Mouse (Mus musculus) C2C12 (cell line): ENCODE results near the gene Csad. TPM values are rescaled to one million over a fixed set of nuclear protein-coding genes. Genes with fewer than 3 reads are reported as not detected.
A peak's percentile ranks its signal among the peaks of the same experiment; 100 is the strongest.

Source experiments
- H3K27me3 ChIP-seq: one replicate; pipeline ENCODE4 v1.6.1; 2011; ENCODE audit not compliant: control insufficient read depth, insufficient read depth, insufficient read length
- H3K36me3 ChIP-seq: one replicate; pipeline ENCODE4 v1.6.1; 2011; ENCODE audit not compliant: control insufficient read depth, insufficient read depth
- H3K4me3 ChIP-seq: one replicate; pipeline ENCODE4 v1.5.1; 2011; ENCODE audit warnings: mild to moderate bottlenecking, control low read depth; ENCODE audit not compliant: poor library complexity, insufficient read depth, severe bottlenecking
- H3K79me2 ChIP-seq: one replicate; pipeline ENCODE4 v1.6.1; 2011; ENCODE audit not compliant: control insufficient read depth, insufficient read depth
- H3K79me3 ChIP-seq: one replicate; pipeline ENCODE4 v1.6.1; 2011; ENCODE audit warnings: low read depth, control low read depth
- H3ac ChIP-seq: one replicate; pipeline ENCODE3; 2011; ENCODE audit warnings: low read depth; ENCODE audit not compliant: control insufficient read depth, insufficient read length
- CEBPB ChIP-seq: IDR thresholded peaks from one replicate; pipeline ENCODE4 v1.6.1; 2011; ENCODE audit warnings: low read depth, mild to moderate bottlenecking, control low read depth, moderate library complexity
- CTCF ChIP-seq: IDR thresholded peaks from one replicate; pipeline ENCODE4 v1.5.1; 2011; ENCODE audit not compliant: control insufficient read depth, insufficient read depth, insufficient read length
- FOSL1 ChIP-seq: IDR thresholded peaks from one replicate; pipeline ENCODE4 v1.8.0; 2011; ENCODE audit warnings: mild to moderate bottlenecking, low read length; ENCODE audit not compliant: poor library complexity, insufficient read depth, severe bottlenecking
- MAX ChIP-seq: IDR thresholded peaks from one replicate; pipeline ENCODE4 v1.6.1; 2011; ENCODE audit warnings: mild to moderate bottlenecking, control low read depth
- MYOD1 ChIP-seq: IDR thresholded peaks from one replicate; pipeline ENCODE4 v1.6.1; 2011; ENCODE audit warnings: low read depth; ENCODE audit not compliant: control insufficient read depth, insufficient read length
- MYOG ChIP-seq: IDR thresholded peaks from one replicate; pipeline ENCODE4 v1.6.1; 2011; ENCODE audit not compliant: control insufficient read depth, insufficient read length; ENCODE audit errors: extremely low read depth
- USF1 ChIP-seq: IDR thresholded peaks from one replicate; pipeline ENCODE4 v1.6.1; 2011; ENCODE audit warnings: low read depth, mild to moderate bottlenecking, control low read depth, moderate library complexity
- polyA plus RNA-seq: library from polyadenylated mRNA; unstranded; fragments of >200 nt; fragmentation: generic; extraction: Trizol; gene quantifications from one replicate; pipeline ENCODE4 v1.2.1, GENCODE M21; 2012; ENCODE audit warnings: missing spikeins

The Csad gene
- polyA plus RNA-seq, 1 experiment: 26.4 TPM

DNA sequence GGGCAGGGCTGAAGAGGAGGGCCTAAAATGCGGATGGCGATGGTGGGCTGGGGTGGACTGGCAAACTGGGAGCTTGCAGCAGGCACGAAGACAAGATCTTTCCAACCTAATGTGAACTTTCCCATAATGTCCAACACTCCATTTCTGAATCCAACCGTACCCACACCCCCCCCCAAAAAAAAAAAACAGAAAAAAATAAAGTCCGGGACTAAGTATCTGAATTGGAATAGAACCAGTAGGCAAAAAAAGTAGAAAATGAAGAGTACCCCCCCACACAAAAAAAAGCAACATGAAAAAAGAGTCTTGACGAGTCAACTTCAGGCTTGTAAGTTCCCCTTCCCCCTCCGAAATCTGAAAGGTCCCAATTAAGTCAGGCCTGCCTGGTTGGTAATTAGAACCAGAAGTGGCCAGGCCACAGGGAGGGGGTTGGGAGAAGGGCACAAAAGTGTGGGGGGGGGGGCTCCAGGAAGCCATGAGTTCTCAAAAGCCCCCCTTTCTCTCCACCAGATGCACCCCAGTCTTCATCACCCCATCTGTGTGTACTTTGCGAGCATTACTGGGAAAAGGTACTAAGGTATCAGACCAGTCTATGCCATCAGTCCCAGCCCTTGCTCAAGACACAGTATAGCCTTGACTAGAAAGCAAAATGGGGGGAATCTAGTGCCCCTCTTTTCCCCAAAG, 43.7 kb upstream of the Csad start:
- no peak for TF ChIP-seq CEBPB
- TF ChIP-seq FOSL1: no peak
- TF ChIP-seq CTCF: no peak
- TF ChIP-seq MAX: no peak
- TF ChIP-seq USF1: no peak
- no peak for TF ChIP-seq MYOD1
- TF ChIP-seq MYOG: no peak

DNA sequence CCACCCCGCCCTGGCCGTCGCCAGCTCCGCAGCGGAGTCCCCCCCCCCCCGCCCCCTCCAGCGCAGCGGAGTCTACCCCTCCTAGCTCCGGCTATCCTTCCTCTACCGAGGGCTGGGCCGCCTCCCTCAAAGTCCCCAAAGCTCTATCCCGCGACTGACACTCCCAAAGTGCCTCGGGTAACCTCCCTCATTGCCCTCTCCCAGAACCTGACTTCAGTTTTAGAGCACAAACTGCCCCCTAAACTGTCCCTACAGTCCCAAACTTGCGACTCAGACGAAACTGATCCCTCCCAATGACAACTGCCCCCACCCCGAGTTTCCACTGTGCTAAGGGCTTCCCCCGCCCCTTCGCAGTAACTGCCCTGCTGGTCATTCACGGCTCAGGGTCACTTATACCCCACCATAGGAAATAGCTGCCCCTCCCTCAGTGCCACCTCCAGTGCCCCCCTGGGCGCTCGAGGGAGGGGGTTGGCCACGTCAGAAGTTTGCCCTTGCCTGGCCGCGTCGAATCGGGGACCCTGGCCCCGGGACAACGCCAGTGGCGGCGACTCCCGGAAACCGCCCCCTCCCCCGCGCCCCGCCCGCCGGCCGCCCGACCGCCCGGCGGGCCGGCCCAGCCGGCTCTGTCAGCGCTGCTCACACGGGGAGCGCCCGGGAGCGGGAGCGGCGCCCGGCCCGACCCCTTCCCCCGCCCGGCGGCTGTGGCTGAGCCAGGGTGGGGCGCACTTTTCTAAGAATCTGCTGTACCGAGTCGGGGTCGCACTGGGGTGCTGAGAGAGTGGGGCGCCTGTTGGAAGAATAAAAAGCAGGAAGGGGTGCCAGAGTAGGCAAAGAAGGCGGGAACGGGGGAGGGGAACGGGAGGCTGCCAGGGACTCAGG, 43.0 kb upstream of the Csad start:
- Histone ChIP-seq H3ac (peak overlapping the region; percentile 75), H3K36me3 (peaks cover 33% of the 10 kb centered on the region)
- TF ChIP-seq MAX (no peak), USF1 (no peak), CTCF (no peak), CEBPB (no peak), MYOD1 (no peak), MYOG (no peak), FOSL1 (no peak)

More for the DNA sequence above, 43.7 kb upstream of the Csad start:
- H3K36me3 ChIP-seq: peaks cover 37% of the 10 kb centered on the region
- peak overlapping the region; percentile 52 for H3K4me3 ChIP-seq
- H3ac ChIP-seq: peak overlapping the region; percentile 75
- H3K27me3 ChIP-seq: no peaks in the 10 kb centered on the region
- peaks cover 15% of the 10 kb centered on the region for H3K79me3 ChIP-seq
- H3K79me2 ChIP-seq: peaks cover 53% of the 10 kb centered on the region

DNA sequence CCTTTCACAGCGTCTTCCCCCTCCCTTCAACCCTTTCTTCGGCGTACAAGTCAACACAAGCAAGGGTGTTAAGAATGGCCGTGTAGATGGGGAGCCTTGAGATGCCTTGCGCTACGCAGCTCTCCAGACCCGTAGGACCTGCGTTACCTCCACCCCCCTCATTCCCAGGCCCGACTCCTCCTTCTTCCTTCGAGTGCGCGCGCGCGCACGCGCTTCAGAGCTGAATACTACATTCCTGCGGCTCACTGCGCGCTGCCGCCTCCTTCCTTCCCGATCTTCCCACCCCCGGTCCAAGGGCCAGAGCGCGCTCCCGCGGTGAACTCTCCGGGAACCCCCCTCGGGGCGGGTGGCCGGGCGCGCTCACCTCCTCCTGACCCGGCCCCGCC, 42.3 kb upstream of the Csad start:
- Histone ChIP-seq H3ac (peak overlapping the region; percentile 79), H3K27me3 (no peaks in the 10 kb centered on the region), H3K79me2 (peaks cover 54% of the 10 kb centered on the region), H3K4me3 (peak overlapping the region; percentile 52), H3K79me3 (peaks cover 28% of the 10 kb centered on the region), H3K36me3 (peaks cover 33% of the 10 kb centered on the region)
- peak; percentile 85 for TF ChIP-seq MAX
- no peak for TF ChIP-seq MYOD1

More for the DNA sequence above, 43.0 kb upstream of the Csad start:
- Histone ChIP-seq H3K4me3 (peak overlapping the region; percentile 52), H3K79me2 (peaks cover 54% of the 10 kb centered on the region), H3K27me3 (no peaks in the 10 kb centered on the region), H3K79me3 (peaks cover 22% of the 10 kb centered on the region)

DNA sequence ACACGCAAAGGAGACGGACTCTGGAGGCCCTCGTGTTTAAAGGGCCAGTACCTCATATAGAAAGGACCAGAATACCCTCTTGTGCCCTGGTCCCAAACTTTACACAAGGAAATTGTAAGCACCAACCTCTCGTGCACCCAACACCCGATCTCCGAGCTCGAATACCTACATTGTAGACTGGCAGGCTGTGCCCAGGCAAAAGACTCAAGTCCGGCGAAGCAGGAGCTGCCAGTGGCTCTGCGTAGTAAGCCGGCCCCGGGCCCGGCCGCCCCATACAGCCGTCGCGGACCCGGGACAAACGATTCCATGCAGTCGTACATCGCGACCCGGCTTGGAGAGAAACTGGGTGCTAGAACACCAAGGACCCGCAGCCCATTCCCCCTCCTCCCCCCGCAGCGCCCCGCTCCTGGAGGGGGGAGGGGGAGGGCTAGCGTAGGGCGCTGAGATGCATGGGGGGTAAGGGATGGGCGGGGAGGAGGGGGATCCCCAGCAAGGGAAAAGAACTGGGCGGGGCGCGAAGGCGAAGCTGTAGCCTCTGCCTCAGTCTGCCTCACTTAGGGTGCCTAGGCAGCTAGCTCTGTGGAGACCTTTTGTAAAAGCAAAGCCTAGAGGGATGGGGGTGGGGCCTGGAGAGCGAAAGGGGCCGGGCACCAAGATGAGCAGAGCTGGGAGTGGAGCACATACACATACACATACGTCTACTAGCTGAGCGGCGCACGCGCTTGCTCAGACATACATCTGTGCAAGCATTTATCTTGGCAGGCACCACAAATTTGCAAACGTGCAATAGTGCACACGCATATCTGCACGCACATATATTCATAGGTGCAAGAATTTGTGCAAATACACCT, 41.6 kb upstream of the Csad start:
- peaks cover 33% of the 10 kb centered on the region for H3K36me3 ChIP-seq
- H3K79me3 ChIP-seq: peaks cover 36% of the 10 kb centered on the region
- peaks cover 56% of the 10 kb centered on the region for H3K79me2 ChIP-seq
- H3ac ChIP-seq: peak overlapping the region; percentile 79
- no peaks in the 10 kb centered on the region for H3K27me3 ChIP-seq
- peak overlapping the region; percentile 52 for H3K4me3 ChIP-seq
- no peak for TF ChIP-seq USF1
- no peak for TF ChIP-seq CEBPB
- no peak for TF ChIP-seq MYOG
- no peak for TF ChIP-seq MAX
- TF ChIP-seq FOSL1: no peak
- no peak for TF ChIP-seq MYOD1
- TF ChIP-seq CTCF: no peak

DNA sequence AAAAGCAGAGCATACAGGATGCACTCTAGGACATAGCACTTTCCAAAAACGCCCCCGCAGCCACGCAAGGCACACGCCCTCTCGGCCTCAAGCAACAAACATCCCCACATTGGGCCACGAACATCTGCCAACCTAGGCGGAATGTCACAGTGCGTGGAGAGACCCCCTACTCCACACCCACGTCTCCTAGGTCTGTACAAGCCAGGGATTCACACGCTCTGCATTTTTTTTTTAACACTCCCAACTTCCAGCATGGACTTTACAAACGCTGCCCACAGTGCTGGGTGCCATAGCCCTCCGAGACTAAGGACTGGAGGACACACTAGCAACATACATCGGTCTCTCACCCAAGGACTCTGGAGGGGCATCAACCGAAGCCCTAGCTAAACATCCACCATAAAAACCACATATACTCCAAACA, 40.9 kb upstream of the Csad start:
- Histone ChIP-seq H3K27me3 (no peaks in the 10 kb centered on the region), H3ac (peak overlapping the region; percentile 79), H3K79me3 (peaks cover 41% of the 10 kb centered on the region), H3K4me3 (peak overlapping the region; percentile 52), H3K79me2 (peaks cover 63% of the 10 kb centered on the region), H3K36me3 (peaks cover 32% of the 10 kb centered on the region)
- TF ChIP-seq MYOG (no peak), MAX (no peak), FOSL1 (no peak), USF1 (no peak), CTCF (no peak), MYOD1 (no peak), CEBPB (no peak)
